Mouse (Mus musculus) megakaryocyte, embryonic 14.5 days (primary cell): ENCODE data around the gene Epop. TPM values are rescaled to one million over a fixed set of nuclear protein-coding genes. Genes with fewer than 3 reads are reported as not detected.

ENCODE experiments used
- H3K27me3 ChIP-seq: replicated peaks from 2 replicates; pipeline ENCODE3; 2012; ENCODE audit warnings: inconsistent platforms
- H3K36me3 ChIP-seq: replicated peaks from 2 replicates; pipeline ENCODE3; 2012; ENCODE audit warnings: low read length, inconsistent platforms, mixed read lengths
- H3K4me1 ChIP-seq: 2 replicates; pipeline ENCODE4 v1.6.1; 2012; ENCODE audit warnings: inconsistent platforms
- H3K4me3 ChIP-seq: replicated peaks from 2 replicates; pipeline ENCODE3; 2012; ENCODE audit warnings: moderate library complexity, mild to moderate bottlenecking, inconsistent platforms
- H3K9me3 ChIP-seq: 2 replicates; pipeline ENCODE4 v1.6.1; 2012; ENCODE audit warnings: inconsistent platforms
- FLI1 ChIP-seq: IDR thresholded peaks from 2 replicates; pipeline ENCODE4 v1.6.1; 2012; ENCODE audit warnings: low read length, inconsistent platforms, mixed read lengths
- GATA1 ChIP-seq: IDR thresholded peaks from 3 replicates; pipeline ENCODE4 v1.6.1; 2012; ENCODE audit warnings: mixed read lengths, low read length, inconsistent platforms, borderline replicate concordance
- polyA plus RNA-seq: library from polyadenylated mRNA; stranded (reverse); fragments of >175 nt; gene quantifications from 2 replicates; pipeline ENCODE4 v1.2.3, GENCODE M21; 2012; ENCODE audit warnings: low replicate concordance; ENCODE audit not compliant: insufficient read depth

Gene Epop
- polyA plus RNA-seq, 1 experiment, result 44.1 TPM

DNA sequence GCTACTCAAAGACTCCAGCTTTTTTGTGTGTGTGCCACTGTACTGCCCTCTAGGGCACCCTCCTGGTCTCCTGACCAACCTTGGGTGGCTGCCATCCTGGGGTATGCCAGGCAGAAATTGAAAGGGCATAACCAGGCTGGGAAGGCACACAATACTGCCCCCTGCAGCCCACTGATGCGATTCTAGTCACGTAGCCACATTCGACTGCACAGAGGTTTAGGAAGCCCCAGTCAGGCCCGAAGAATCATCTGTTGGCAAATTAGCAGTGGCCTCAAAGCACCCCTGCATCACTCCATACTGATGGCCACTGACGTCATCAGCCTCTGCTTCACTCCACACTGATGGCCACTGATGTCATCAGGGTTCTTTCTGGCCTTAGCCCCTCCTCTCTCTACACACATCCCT lies 10.1 kb downstream of the Epop start:
- Histone ChIP-seq H3K4me3 (no peak overlapping the region), H3K9me3 (peaks cover 15% of the 10 kb centered on the region), H3K36me3 (no peaks in the 10 kb centered on the region), H3K4me1 (peaks cover 11% of the 10 kb centered on the region), H3K27me3 (peaks cover 74% of the 10 kb centered on the region)
- TF ChIP-seq GATA1 (no peak), FLI1 (no peak)

DNA sequence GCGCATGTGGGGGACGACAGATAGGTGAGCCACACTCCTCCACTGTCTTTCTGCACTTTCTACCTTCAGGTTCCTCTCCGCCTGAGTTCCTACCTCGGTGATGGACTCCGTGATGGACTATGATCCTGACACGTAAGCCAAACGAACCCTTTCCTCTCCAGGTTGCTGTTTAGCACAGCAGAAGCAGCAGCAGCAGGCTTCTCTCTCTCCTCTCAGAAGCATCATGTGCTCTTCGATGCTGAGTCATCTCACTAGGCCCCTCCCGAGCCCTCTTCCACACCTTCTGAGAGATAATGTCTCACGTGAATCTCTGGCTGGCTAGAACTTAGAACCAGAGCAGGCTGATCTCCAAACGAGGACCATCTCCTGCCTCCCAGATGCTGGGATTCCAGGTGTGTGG lies 11.1 kb downstream of the Epop start:
- H3K36me3 ChIP-seq, result no peaks in the 10 kb centered on the region
- H3K4me3 ChIP-seq, result no peak overlapping the region
- no peak for TF ChIP-seq GATA1
- TF ChIP-seq FLI1, result no peak
- H3K9me3 ChIP-seq, result peaks cover 15% of the 10 kb centered on the region
- peaks cover 70% of the 10 kb centered on the region for H3K27me3 ChIP-seq
- H3K4me1 ChIP-seq, result peaks cover 11% of the 10 kb centered on the region

DNA sequence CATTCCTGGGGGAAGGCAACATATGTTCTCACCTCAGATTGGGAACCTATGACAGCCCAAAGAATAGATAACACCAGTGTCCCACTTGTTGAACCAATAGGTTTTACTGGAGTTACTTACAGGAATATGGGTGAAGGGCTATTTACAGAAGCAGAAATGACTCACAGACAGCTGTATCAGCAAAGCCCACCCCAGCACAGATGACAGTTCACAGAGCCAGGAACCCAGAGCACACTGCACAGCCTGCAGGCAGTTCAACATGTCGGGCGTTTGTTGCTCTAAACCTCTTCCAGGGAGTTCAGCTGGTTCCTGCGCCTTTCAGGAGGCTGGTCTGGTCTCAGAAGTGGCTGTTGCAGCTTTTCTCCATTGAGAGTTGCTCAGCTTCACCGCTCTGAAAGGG lies 14.2 kb downstream of the Epop start:
- no peak for TF ChIP-seq GATA1
- peaks cover 10% of the 10 kb centered on the region for H3K9me3 ChIP-seq
- no peaks in the 10 kb centered on the region for H3K4me1 ChIP-seq
- no peaks in the 10 kb centered on the region for H3K36me3 ChIP-seq
- H3K27me3 ChIP-seq, result peaks cover 85% of the 10 kb centered on the region
- H3K4me3 ChIP-seq, result no peak overlapping the region

DNA sequence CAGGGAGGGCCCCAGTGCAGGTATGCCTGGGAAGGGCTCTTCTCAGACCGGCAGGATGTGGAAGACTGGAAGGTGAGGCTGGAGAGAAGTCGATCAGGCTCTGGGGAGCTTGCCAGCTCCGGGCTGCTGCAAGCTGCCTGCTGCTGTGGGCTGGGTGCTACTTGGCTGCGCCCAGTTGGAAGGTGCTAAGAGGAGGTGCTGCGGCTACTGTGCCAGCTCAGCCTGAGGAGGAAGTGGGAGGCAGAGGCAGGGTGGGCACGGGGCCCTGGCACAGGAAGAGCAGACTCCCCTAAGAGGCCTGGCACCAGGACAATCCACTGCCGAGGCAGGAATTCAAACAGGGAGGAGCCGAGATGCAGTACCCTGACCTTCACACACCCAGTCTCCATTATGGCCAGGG lies 18.4 kb downstream of the Epop start:
- Histone ChIP-seq H3K27me3 (peaks cover 81% of the 10 kb centered on the region), H3K36me3 (no peaks in the 10 kb centered on the region), H3K4me1 (no peaks in the 10 kb centered on the region), H3K9me3 (peaks cover 7% of the 10 kb centered on the region), H3K4me3 (no peak overlapping the region)
- TF ChIP-seq FLI1 (no peak), GATA1 (no peak)

DNA sequence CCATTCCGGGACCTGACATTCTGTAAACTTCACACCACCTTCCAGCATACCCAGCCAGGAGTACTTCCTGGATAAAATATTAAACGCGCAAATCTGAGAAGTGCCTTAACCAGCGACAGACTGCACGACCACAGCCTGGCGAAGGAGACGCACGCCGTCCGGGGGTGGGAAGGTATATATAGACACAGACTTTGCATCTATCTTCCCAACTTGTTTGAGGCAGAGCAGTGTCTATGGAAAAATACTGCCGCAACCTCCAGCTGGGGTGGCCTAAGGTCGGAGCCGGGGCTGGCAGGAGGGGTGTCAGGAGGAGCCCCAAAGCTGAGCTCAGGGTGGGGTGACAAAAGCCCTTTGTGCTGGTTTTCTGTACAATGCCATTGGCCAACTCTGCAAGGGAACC lies 19.8 kb downstream of the Epop start:
- no peak for TF ChIP-seq GATA1
- TF ChIP-seq FLI1, result no peak
- Histone ChIP-seq H3K9me3 (no peaks in the 10 kb centered on the region), H3K27me3 (peaks cover 80% of the 10 kb centered on the region), H3K4me3 (no peak overlapping the region), H3K4me1 (no peaks in the 10 kb centered on the region), H3K36me3 (no peaks in the 10 kb centered on the region)

DNA sequence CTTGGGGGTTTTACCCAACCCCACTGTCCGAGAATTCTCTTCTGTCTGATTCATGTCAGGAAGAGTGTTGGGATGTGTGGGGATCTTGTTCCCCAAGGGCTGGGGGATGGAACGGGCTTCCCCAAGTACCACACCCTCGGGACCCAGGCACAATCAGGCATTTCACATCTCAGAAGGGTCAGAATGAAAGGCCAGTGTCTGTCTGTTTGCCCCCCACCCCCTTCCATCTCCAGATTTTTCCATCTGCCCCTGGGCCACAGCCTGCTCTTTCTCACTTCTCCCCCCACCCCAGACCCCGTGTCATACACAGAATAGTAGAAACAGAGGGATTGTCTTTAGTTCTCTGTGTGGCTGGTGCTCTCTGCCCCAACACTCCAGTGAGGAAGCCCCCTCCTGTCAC lies 20.6 kb downstream of the Epop start:
- Histone ChIP-seq H3K4me3 (no peak overlapping the region), H3K4me1 (no peaks in the 10 kb centered on the region), H3K36me3 (no peaks in the 10 kb centered on the region), H3K27me3 (peaks cover 82% of the 10 kb centered on the region), H3K9me3 (no peaks in the 10 kb centered on the region)
- TF ChIP-seq FLI1 (no peak), GATA1 (no peak)

DNA sequence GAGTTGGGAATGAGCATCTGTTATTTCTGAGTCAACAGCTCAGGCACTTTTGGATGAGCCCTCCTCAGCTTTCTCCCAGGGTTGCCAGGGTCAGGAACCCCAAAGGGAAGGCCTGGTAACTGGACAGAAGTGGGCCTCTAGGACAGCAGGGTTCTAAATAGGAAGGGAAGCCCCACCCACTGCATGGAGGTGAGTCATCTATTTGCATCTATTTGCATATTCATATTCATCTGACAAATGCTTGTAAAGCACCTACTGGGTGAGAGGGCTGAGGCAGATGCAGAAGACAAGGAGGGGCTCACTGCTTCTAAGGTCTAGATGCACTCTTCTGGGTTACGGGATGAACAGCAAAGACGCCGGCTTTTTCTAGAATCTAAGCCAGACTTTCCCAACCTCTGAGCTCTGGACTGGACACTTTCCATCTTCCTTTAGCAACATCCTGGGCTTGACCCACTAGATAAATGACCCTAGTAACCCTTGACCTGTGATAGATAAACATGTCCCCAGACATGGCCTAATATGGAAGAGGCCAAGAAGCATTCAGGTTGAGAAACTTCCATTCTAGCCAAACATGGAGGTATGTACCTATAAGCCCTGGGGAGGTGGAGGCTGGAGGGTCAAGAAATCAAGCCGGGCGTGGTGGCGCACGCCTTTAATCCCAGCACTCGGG lies 22.3 kb downstream of the Epop start:
- H3K4me3 ChIP-seq, result no peak overlapping the region
- H3K9me3 ChIP-seq, result no peaks in the 10 kb centered on the region
- no peak for TF ChIP-seq FLI1
- TF ChIP-seq GATA1, result no peak
- H3K27me3 ChIP-seq, result peaks cover 82% of the 10 kb centered on the region
- H3K4me1 ChIP-seq, result peaks cover 4% of the 10 kb centered on the region; the same call in 1 of the 2 replicates
- H3K36me3 ChIP-seq, result no peaks in the 10 kb centered on the region

DNA sequence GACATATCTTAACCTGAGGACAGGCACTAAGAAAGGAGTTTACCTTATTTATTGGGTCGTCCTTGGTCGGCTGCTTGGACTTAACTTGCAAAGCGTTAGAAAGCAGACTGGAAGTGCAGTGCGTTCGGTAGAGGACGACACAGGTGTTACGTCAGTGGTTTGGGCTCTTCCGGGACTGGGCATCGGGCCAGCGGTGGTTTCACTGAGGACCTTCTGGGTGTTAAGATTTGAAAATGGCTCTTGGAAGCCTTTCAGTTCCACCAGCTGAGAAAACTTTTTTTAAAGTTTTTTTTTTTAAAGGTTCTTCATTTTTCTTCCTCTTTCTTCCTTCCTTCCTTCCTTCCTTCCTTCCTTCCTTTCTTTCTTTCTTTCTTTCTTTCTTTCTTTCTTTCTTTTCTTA lies 25.6 kb downstream of the Epop start:
- no peak overlapping the region for H3K4me3 ChIP-seq
- H3K4me1 ChIP-seq, result peaks cover 5% of the 10 kb centered on the region; the same call in 1 of the 2 replicates

DNA sequence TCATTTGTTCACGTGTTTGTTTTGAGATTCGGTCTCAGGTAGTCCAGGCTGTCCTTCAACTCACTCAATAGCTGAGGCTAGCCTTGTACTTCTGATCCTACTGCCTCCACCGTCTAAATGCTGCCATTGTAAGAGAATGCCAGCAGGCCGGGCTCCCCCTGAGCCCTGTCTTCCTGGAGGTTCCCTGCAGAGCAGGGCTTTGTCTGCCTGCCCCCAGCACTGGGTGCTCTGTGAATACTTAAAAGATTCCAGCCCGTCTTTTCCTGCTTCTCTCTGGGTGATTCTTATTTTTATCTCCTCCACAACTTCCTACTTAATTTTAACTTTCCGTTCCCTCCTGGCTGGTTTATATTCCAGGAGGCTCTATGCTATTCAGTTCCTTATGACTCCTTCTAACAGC lies 27.3 kb downstream of the Epop start:
- 0 out of 2 replicates have a peak, but pooled peaks cover 6% of the 10 kb centered on the region for H3K9me3 ChIP-seq
- peaks cover 64% of the 10 kb centered on the region for H3K27me3 ChIP-seq
- TF ChIP-seq GATA1 (no peak), FLI1 (no peak)

More for the DNA sequence above, 25.6 kb downstream of the Epop start:
- 0 out of 2 replicates have a peak, but pooled peaks cover 6% of the 10 kb centered on the region for H3K9me3 ChIP-seq
- peaks cover 69% of the 10 kb centered on the region for H3K27me3 ChIP-seq
- TF ChIP-seq GATA1 (no peak), FLI1 (no peak)
- no peaks in the 10 kb centered on the region for H3K36me3 ChIP-seq

DNA sequence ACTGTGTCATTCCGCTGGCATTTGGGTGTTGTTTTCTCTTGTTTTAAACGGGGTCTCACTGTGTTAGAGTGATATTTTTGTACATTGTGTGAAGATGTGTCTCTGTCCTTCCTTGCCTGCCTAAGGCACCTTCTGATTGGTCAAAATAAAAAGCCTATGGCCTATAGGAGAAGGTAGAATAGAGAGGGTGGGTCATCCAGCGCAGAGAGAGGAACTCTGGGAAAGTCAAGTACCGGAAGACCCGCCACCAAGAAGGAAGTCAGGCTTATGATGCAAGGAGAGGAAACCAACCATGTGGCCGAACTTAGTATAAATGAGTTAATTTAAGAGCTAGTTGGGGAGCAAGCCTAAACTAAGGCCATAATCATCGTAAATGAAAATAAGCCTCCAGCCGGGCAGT lies 30.4 kb downstream of the Epop start:
- H3K4me1 ChIP-seq, result peaks cover 5% of the 10 kb centered on the region; the same call in 1 of the 2 replicates
- H3K36me3 ChIP-seq, result no peaks in the 10 kb centered on the region
- H3K9me3 ChIP-seq, result 0 out of 2 replicates have a peak, but pooled peaks cover 6% of the 10 kb centered on the region
- TF ChIP-seq FLI1 (no peak), GATA1 (no peak)
- no peak overlapping the region for H3K4me3 ChIP-seq
- peaks cover 58% of the 10 kb centered on the region for H3K27me3 ChIP-seq

More for the DNA sequence above, 27.3 kb downstream of the Epop start:
- H3K4me1 ChIP-seq, result peaks cover 5% of the 10 kb centered on the region; the same call in 1 of the 2 replicates
- no peak overlapping the region for H3K4me3 ChIP-seq
- H3K36me3 ChIP-seq, result no peaks in the 10 kb centered on the region
